Mouse (Mus musculus): ENCODE data around the gene Tmem185b. TPM values are rescaled to one million over a fixed set of nuclear protein-coding genes. Genes with fewer than 3 reads are reported as not detected.

Gene Tmem185b
- total RNA-seq, 2 experiments from 2014 or later: 15.3 to 15.4 TPM

- DNase-seq (ENCODE audit: extremely low spot score in 1 of 2, low spot score in 1 of 2): no peak
These were observed 23.2 kb upstream of the Tmem185b start for GRCm38 (mm10) chr1:119502729-119503128.

DNA sequence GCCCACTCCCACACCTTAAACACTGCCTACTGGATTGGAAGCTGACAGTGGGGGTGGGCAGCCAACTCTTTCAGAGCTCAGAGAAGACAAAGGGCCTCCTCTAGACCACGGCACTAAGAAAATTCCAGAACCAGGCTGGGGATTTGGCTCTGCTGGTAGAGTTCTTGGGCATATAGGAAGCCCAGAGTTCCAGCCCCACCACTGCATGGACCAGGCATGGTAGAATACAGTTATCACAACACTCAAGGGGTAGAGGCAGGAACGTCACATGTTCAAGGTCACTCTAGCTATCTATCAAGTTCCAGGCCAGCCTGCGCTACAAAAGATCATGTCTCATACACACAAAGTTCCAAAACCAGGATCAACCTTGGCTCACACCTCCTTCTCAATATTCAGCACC is 22.8 kb upstream of the Tmem185b start:
- DNase-seq (ENCODE audit: extremely low spot score in 1 of 2, low spot score in 1 of 2): no peak

- DNase-seq (ENCODE audit: extremely low spot score in 1 of 2, low spot score in 1 of 2): no peak
These were observed 22.2 kb upstream of the Tmem185b start for GRCm38 (mm10) chr1:119503808-119504207.

DNA sequence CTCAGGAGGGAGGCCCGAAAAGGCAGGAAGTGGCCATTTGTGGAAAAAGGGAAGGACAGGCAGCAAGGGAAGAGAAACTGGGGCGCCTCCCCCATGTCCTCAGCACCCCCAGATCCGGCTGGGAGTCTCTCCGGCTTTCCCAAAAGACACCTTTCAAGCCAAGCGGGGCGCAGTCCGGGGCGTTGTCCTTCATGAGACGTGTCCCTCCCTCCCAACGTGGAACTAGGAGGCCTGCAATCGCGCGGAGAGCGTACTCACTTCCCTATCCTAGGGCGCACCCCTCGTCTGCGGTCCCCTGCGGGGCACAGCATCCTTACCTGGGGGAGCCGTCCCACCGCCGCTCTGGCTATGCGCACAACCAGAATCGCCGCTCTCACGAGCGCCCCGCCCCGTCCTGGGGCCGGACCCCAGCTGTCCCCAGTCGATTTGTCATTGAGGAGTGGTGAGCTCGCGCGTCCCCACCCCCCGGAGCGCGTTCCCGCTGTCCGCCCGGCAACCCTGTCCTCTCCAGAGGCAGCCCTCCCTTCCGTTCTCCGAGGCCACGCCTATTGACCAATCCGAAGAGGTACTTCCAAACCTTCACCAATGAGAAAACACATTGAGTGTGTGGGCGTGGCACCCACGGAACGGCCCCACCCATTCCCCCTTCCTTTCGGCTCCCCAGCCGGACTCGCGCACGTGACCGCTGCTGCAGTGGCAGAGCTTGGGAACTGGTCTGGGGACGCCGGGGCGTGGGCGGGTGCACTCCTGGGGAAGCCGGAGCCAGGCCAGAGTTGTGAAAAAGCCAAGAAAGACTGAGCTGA is 21.5 kb upstream of the Tmem185b start, which contains the start of gene Ralb:
Gene Ralb (minus strand): TSS at position 535 of the 803 bp plus-strand sequence.
- peak; percentile 79 to 80 for DNase-seq (ENCODE audit: extremely low spot score in 1 of 2, low spot score in 1 of 2)

DNA sequence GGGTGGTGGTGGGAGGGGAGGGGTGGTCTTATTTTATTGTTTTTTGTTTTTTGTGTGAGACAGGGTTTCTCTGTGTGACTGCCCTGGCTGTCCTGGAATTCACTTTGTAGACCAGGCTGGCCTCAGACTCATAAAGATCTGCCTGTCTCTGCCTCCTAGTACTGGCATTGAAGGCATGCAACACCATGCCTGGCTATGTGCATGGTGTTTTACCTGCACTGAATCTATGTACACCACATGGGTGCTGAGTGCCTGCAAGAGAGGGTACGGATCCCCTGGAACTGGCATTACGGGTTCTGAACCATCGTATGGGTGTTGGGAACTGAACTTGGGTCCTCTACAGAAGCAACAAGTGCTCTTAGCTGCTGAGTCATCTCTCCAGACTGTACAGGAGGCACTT is 20.0 kb upstream of the Tmem185b start:
- no peak for DNase-seq (ENCODE audit: extremely low spot score in 1 of 2, low spot score in 1 of 2)

DNA sequence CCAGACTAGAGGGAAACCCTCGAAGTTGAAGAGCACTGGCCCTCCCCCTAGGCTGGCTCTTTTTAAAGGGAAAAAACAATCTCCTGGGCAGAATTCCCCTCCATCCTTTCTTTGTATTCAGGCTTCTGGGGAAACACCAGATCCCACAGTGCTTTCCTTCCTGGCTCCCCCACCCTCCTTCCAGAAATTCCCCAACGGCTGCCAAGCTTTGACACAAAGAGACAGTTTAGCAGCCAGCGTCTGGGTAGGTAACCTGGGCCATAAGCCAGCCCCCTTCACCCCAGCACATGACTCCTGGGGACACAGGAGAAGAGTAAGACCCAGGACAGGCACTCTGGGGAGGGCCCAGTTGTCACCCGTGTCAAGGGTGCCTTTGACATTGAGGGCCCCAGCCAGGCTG is 17.4 kb upstream of the Tmem185b start:
- DNase-seq (ENCODE audit: extremely low spot score in 1 of 2, low spot score in 1 of 2): no peak

- no peak for DNase-seq (ENCODE audit: extremely low spot score in 1 of 2, low spot score in 1 of 2)
These were observed 16.5 kb upstream of the Tmem185b start for GRCm38 (mm10) chr1:119509474-119509873.

GRCm38 (mm10) chr1:119510409-119510808 is 15.6 kb upstream of the Tmem185b start:
- DNase-seq (ENCODE audit: extremely low spot score in 1 of 2, low spot score in 1 of 2): no peak

- DNase-seq (ENCODE audit: extremely low spot score in 1 of 2, low spot score in 1 of 2): no peak
These were observed 15.1 kb upstream of the Tmem185b start for GRCm38 (mm10) chr1:119510857-119511256.

- no peak for DNase-seq (ENCODE audit: extremely low spot score in 1 of 2, low spot score in 1 of 2)
These were observed 7.9 kb upstream of the Tmem185b start for GRCm38 (mm10) chr1:119518060-119518459.

DNA sequence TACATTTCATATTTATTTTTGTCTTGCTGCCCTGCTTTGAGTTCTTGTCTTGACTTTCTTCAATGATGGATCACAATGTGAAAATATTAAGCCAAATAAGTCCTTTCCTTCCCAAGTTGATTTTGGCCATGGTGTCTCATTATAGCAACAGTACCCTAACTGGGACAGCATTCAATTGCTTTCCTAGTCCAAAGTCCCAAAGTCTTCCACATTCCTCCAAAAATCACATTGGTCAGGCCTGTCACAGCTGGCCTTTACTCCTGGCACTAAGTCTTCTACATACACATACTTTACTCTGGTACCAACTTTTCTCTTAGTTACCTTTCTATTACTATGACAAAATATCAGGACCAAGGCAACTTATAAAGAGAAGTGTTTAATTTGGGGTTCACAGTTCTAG is 7.2 kb upstream of the Tmem185b start:
- no peak for DNase-seq (ENCODE audit: extremely low spot score in 1 of 2, low spot score in 1 of 2)

DNA sequence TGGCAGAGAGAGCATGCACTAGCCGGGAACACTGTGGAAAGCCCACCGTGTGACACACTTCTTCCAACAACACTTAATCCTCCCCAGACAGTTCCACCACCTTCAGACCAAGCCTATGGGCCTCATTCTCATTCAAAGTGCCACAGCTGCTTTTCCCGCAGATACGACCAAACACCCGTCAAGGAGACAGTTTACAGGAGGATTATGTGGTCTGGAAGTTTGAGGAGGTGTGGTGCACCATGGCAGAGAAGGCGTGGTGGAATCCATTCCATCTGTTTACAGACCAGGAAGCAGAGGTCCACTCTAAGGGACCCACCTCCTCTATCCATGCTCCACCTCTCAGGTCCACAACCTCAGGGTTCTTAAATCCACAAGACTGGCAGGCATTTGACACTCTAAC is 6.7 kb upstream of the Tmem185b start:
- no peak for DNase-seq (ENCODE audit: extremely low spot score in 1 of 2, low spot score in 1 of 2)

- DNase-seq (ENCODE audit: extremely low spot score in 1 of 2, low spot score in 1 of 2): no peak
These were observed 4.9 kb upstream of the Tmem185b start for GRCm38 (mm10) chr1:119521029-119521428.

DNA sequence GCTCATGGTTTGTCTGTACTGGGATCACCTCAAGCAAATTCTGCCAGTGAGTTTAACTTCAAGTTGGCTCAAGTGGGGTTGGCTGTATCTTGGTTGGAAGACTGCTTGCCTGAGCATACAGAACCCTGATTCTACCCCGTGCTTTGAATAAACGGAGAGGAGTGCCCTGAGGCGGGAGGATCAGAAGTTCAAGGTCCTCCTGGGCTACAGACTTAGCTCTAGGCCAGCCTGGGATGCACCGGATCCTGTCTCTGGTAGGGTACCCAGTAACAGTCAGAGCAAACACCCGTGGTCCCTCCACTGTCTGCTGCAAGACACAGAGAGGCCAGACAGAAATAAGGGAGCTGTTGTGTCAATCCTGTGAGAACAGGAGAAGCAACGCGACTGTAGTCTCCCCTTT is 4.3 kb upstream of the Tmem185b start:
- no peak for DNase-seq (ENCODE audit: extremely low spot score in 1 of 2, low spot score in 1 of 2)

DNA sequence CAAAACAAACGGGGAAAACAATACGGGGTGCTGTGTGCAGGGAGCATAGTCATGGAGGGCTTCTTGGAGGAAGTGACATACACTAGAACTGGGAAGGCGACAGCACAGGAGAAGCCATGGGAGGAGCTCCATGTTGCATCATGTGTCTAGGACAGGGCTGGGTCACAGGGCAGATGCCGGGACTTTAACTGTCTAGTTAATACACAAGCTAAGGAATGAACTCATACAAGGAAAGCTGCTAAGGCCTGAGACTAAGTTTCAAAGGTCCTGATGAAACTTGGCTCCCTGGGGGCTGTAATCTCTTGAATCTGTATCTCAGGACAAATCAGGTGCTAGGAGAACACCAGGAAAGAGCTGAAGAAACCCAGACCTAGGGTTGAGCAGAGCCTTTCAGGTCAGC is 3.2 kb upstream of the Tmem185b start:
- no peak for DNase-seq (ENCODE audit: extremely low spot score in 1 of 2, low spot score in 1 of 2)

- DNase-seq (ENCODE audit: extremely low spot score in 1 of 2, low spot score in 1 of 2): no peak
These were observed 2.6 kb upstream of the Tmem185b start for GRCm38 (mm10) chr1:119523369-119523768.

DNA sequence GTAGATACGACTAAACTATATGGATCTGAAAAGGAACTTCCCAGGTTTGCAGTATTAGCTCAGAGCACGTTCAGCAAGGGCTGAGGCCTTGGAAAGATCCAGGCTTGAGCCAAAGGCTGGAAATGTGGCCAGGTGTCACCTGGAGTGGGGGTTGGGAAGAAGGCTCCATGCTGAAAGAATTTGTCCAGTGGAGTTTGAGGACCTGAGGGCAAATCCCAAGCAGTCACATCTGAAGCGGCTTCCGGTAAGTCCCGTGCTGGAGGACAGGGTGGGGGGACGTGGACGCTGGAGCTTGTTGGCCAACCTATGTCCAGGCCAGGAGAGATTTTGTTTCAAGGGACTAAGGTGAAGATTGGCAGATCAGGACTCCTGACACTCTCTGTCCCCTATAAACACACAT is 2.1 kb upstream of the Tmem185b start:
- no peak for DNase-seq (ENCODE audit: extremely low spot score in 1 of 2, low spot score in 1 of 2)

DNA sequence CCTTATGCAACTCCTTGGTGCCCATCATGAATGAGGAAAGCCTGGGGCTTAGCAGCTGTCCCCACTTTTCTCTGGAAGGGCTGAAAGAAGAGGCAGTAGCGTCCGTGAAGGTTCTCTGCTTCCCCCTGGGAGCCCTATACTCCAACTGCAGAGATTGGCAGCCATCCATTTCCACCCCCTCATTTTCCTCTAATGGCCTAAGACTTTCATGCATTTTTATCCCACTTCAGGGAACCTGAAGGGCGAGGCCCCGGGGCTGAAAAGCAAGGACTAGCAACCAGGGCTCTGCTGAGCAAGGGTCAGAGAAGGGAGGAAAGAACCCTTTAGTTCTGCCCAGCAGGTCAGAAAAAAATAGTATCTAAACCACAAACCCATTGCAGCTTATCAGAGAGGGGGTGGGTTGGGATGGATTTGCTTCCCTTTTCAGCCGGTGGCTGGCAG is 936 bp upstream of the Tmem185b start:
- DNase-seq (ENCODE audit: extremely low spot score in 1 of 2, low spot score in 1 of 2): peak; percentile 18 to 40

DNA sequence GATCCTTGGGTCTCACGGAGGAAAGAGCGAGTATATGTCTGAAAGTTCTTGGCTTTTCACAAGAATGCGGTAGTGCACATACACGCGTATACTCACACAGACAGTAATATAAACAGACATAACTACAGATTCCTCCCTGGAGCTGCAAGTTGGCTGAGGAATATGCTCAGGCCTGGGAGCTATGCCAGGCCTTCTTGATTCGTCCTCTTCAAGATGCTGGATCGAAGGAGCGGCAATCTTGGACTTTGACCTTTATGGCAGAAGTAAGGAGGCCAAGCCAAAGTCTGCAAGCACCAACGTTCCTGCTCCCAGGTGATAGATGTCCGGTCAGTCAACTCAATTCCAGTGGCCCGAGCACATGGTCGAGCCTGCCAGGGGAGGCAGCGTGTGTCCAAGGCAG is 5.0 kb downstream of the Tmem185b start:
- DNase-seq (ENCODE audit: extremely low spot score in 1 of 2, low spot score in 1 of 2): no peak

- no peak for DNase-seq (ENCODE audit: extremely low spot score in 1 of 2, low spot score in 1 of 2)
These were observed 6.2 kb downstream of the Tmem185b start for GRCm38 (mm10) chr1:119532165-119532564.

DNA sequence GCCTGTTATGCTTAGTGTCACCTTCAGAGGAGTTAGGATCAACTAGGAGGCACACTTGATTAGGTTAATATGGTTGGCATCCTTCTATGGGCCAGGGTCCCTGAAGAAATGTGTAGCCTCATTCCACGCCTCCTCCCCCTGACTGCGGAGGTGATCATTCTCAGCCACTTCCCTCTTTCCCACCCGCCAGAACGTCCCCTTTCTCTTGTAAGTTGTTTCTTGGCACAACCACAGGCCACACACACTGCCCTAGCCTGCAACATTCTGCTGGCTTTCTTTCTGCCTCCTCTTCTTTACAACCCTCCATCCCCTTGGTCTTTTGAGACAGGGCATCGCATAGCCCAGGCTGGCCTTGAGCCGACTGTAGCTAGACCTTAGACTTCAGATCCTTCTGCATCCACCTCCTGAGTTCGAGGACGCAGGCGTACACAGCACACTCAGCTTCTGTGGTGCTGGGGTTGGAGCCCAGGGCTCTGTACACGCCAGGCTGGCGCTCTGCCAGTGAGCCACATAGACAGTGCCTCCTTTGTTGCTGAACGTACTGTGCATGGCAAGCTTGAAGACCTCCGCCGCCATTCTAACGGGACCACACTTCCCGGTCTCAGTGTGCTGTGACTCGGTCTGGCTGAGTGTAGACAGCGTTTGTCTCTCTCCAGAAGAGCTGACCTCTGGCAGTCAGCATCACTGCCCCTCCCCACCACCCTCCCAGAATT is 7.3 kb downstream of the Tmem185b start:
- peak in 1 of 2 experiments; percentile 15 for DNase-seq (ENCODE audit: extremely low spot score in 1 of 2, low spot score in 1 of 2)

- DNase-seq (ENCODE audit: extremely low spot score in 1 of 2, low spot score in 1 of 2): no peak
These were observed 8.4 kb downstream of the Tmem185b start for GRCm38 (mm10) chr1:119534341-119534740.

All from layer of hippocampus, postnatal 25 days (tissue).